Mouse (Mus musculus) left cerebral cortex, adult 9 months (tissue): ENCODE measurements around the gene Utp4.

ENCODE experiments used
- DNase-seq, 2 experiments: peaks; one replicate each; pipeline ENCODE4 v3.0.0; 2022; ENCODE audit warnings: low spot score in 2 of 2

Gene Utp4

GRCm38 (mm10) chr8:106937081-106937800 lies 43.8 kb downstream of the Utp4 start:
- DNase-seq, result no peak

- DNase-seq, result no peak
These were observed 48.4 kb downstream of the Utp4 start for GRCm38 (mm10) chr8:106941806-106942205.

- no peak for DNase-seq
These were observed 50.5 kb downstream of the Utp4 start for GRCm38 (mm10) chr8:106943874-106944418.

- DNase-seq, result no peak
These were observed 51.3 kb downstream of the Utp4 start for GRCm38 (mm10) chr8:106944756-106945155.

- DNase-seq, result peak in 1 of 2 experiments; percentile 34
These were observed 55.3 kb downstream of the Utp4 start for GRCm38 (mm10) chr8:106948678-106949243.

- DNase-seq, result no peak
These were observed 58.3 kb downstream of the Utp4 start for GRCm38 (mm10) chr8:106951707-106952106.

- no peak for DNase-seq
These were observed 60.1 kb downstream of the Utp4 start for GRCm38 (mm10) chr8:106953571-106953970.

- no peak for DNase-seq
These were observed 63.6 kb downstream of the Utp4 start for GRCm38 (mm10) chr8:106957086-106957485.

- DNase-seq, result no peak
These were observed 64.8 kb downstream of the Utp4 start for GRCm38 (mm10) chr8:106958212-106958611.

GRCm38 (mm10) chr8:106959626-106960025 lies 66.2 kb downstream of the Utp4 start:
- no peak for DNase-seq

- no peak for DNase-seq
These were observed 68.9 kb downstream of the Utp4 start for GRCm38 (mm10) chr8:106962322-106962721.

GRCm38 (mm10) chr8:106963365-106963764 lies 69.9 kb downstream of the Utp4 start:
- DNase-seq, result no peak

GRCm38 (mm10) chr8:106964573-106964972 lies 71.1 kb downstream of the Utp4 start:
- DNase-seq, result no peak

- no peak for DNase-seq
These were observed 76.5 kb downstream of the Utp4 start for GRCm38 (mm10) chr8:106969964-106970363.

- DNase-seq, result no peak
These were observed 78.5 kb downstream of the Utp4 start for GRCm38 (mm10) chr8:106971916-106972315.
